ENCODE assay signal across 8 mouse cellular contexts in the genomic region with DNA sequence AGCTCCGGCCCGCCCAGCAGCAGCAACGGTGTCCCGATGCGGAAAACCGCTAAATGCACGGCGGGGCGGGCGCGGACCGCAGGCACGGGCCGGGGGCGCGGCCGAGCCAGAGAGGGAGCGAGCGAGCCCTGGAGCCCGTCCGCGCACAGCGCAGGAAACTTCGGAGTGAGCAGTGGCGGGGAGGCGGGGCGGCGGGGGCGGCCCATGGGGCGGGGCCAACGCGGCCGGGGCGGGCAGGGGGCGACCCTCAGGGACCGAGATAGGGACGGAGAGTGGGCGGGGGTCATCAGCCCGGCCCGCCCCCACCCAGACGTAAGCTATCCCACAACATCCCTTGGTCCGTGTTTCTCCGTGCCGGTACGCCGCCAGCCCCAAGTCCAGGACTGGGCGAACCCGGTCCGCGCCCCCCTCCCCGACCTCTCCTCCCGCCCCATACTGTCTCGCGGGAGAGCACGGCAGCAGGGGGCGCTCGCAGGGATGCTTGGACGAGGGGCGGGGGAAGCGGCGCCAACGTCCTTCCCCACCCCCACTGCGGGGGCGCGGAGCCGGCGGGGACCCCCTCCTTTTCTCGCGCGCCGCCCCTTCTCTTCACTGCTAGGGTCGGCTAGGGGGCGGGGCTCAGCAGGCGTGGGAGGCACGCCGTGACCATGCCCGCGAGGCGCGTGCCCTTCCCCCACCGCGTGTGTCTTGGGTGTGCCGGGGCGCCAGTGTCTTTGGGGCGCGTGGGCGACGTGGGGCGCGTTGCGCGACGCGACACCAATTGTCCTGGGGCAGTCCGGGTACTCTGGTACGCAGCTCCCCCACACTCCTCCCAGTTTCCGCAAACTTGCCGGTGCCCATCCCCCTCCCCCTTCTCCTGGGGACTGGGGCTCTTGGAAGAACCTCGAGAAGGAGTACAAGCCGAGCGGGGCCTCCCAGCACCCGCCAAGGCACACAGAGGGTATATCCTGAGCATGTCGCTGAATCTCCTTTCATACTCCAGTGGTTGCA. TPM values are rescaled to one million over a fixed set of nuclear protein-coding genes. Genes with fewer than 3 reads are reported as not detected.
DNase-seq lines count a peak whose midpoint lies in the region; ATAC-seq and TF ChIP-seq lines count a peak whose summit lies in the region.

TSS of gene Cacna1h (minus strand) at position 167 of the 990 bp plus-strand sequence.

- no peak within 1 kb of the TSS for H3K27ac ChIP-seq in thymus, adult 2 months (ENCODE audit: control insufficient read depth, insufficient read depth, low read length)
- H3K27ac ChIP-seq in embryonic facial prominence, embryonic 15.5 days (replicated peaks): peak within 1 kb of the TSS; percentile 82
- H3K27ac ChIP-seq in small intestine, adult 2 months (ENCODE audit: insufficient read depth, low read depth, low read length): no peak within 1 kb of the TSS

- peaks cover 3% of the 10 kb centered on the region; the same call in 1 of the 2 replicates for H3K27me3 ChIP-seq in thymus, adult 2 months (ENCODE audit: control insufficient read depth, insufficient read depth, low read length)
- H3K27me3 ChIP-seq in embryonic facial prominence, embryonic 15.5 days: 0 out of 2 replicates have a peak, but pooled peaks cover 4% of the 10 kb centered on the region
- peaks cover 25% of the 10 kb centered on the region for H3K27me3 ChIP-seq in small intestine, adult 2 months (ENCODE audit: control insufficient read depth, insufficient read depth, low read length)

- H3K36me3 ChIP-seq in thymus, adult 2 months (ENCODE audit: control insufficient read depth, insufficient read depth, low read length): no peaks in the 10 kb centered on the region
- no peaks in the 10 kb centered on the region for H3K36me3 ChIP-seq in embryonic facial prominence, embryonic 15.5 days
- no peaks in the 10 kb centered on the region for H3K36me3 ChIP-seq in small intestine, adult 2 months (ENCODE audit: control insufficient read depth, insufficient read depth, low read length)

- H3K9me3 ChIP-seq in embryonic facial prominence, embryonic 15.5 days (replicated peaks): no peaks in the 10 kb centered on the region

- 4% methylated on average over 97 of the region's 103 CpGs for WGBS in thymus, adult 2 months
- under 1% methylated on average over 80 of the region's 103 CpGs for WGBS in embryonic facial prominence, embryonic 15.5 days
- under 1% methylated on average over 87 of the region's 103 CpGs for WGBS in small intestine, adult 2 months

- ATAC-seq in embryonic facial prominence, embryonic 15.5 days (ENCODE audit: insufficient number of reproducible peaks, low FRiP score, low TSS enrichment, low read depth): peak; percentile 89
- no peak for ATAC-seq in megakaryocyte-erythroid progenitor cell, adult 5-6 weeks (replicated peaks; ENCODE audit: low FRiP score, low TSS enrichment, poor library complexity, severe bottlenecking)

- intact Hi-C loops in heart, postnatal 36 days (cut with DNase I): loop anchor here (2.0 kb wide), 1 partner anchor 25 kb away; no protein-coding TSS in a partner anchor

- no peak for TF ChIP-seq CTCF in thymus, adult 2 months (IDR thresholded peaks at IDR 0.05; ENCODE audit: borderline replicate concordance, control insufficient read depth, extremely low read depth, insufficient read depth, low read length, poor library complexity)
- no peak for TF ChIP-seq CTCF in small intestine, adult 2 months (IDR thresholded peaks at IDR 0.05; ENCODE audit: extremely low read depth, insufficient read length, insufficient replicate concordance, low read depth, low read length)

- no peak for TF ChIP-seq POLR2A in thymus, adult 2 months (IDR thresholded peaks at IDR 0.05; ENCODE audit: control insufficient read depth, extremely low read depth, insufficient read depth, low read length, poor library complexity)
- no peak for TF ChIP-seq POLR2A in small intestine, adult 2 months (IDR thresholded peaks at IDR 0.05; ENCODE audit: low read depth, low read length)

- peak within 1 kb of the TSS; percentile 68 for H3K9ac ChIP-seq in embryonic facial prominence, embryonic 15.5 days

- H3K4me1 ChIP-seq in thymus, adult 2 months (replicated peaks; ENCODE audit: control insufficient read depth, insufficient read depth, low read length): no peaks in the 10 kb centered on the region; the same call in 1 of the 2 replicates
- peaks cover 64% of the 10 kb centered on the region for H3K4me1 ChIP-seq in embryonic facial prominence, embryonic 15.5 days
- H3K4me1 ChIP-seq in small intestine, adult 2 months (ENCODE audit: control insufficient read depth, insufficient read depth, insufficient read length, low read length): no peaks in the 10 kb centered on the region; the same call in 1 of the 2 replicates

- H3K4me3 ChIP-seq in thymus, adult 2 months (ENCODE audit: control insufficient read depth, insufficient read depth, low read length): peak within 1 kb of the TSS; percentile 15
- peak within 1 kb of the TSS; percentile 78 for H3K4me3 ChIP-seq in embryonic facial prominence, embryonic 15.5 days (replicated peaks)
- H3K4me3 ChIP-seq in small intestine, adult 2 months (ENCODE audit: low read depth, low read length): peak within 1 kb of the TSS; percentile 61

- H3K4me2 ChIP-seq in embryonic facial prominence, embryonic 15.5 days (replicated peaks): peak within 1 kb of the TSS; percentile 90

- peak; percentile 16 for DNase-seq in thymus, adult 2 months
- no peak for DNase-seq in thymus, postnatal 0 days (ENCODE audit: low spot score)
- DNase-seq in heart, postnatal 36 days: peak; percentile 45 to 51
- DNase-seq in layer of hippocampus, postnatal 36 days: peak; percentile 77
- peak; percentile 61 to 62 for DNase-seq in lung, postnatal 4 days

RNA-seq across cellular contexts. Expression of gene Cacna1h, which starts in this region (rescaled TPM):
- polyA plus RNA-seq in thymus, adult 2 months (2012; rRNA removed): 1.5 and 4.3 TPM in 2 replicates
- polyA plus RNA-seq in thymus, postnatal 0 days (2015; fragmentation: Nextera tagmentation; extraction: Ambion mirVana): 0.17 and 0.18 TPM in 2 replicates
- 4.3 and 5.7 TPM in 2 replicates for polyA plus RNA-seq in embryonic facial prominence, embryonic 15.5 days (2015; fragmentation: Nextera tagmentation; extraction: Ambion mirVana)
- total RNA-seq in heart, postnatal 36 days (2021): 1 to 10 TPM; 5.4 to 6.5 TPM
- 100 to 1,000 TPM; 107 to 127 TPM for total RNA-seq in layer of hippocampus, postnatal 36 days (2021)
- polyA plus RNA-seq in small intestine, adult 2 months (2012; rRNA removed): 17.8 and 19.6 TPM in 2 replicates
- total RNA-seq in megakaryocyte-erythroid progenitor cell, adult 5-6 weeks (2014; fragmentation: Nextera tagmentation): 0.67 and 3.8 TPM in 2 replicates
- 0.15 TPM in 1 of 2 replicates, not detected in the other for total RNA-seq in megakaryocyte-erythroid progenitor cell, adult 5-6 weeks (2017)

Comparison
In these comparisons a context has a peak if more than half of its experiments do, and no peak if none do; other contexts are left out.
1. RNA of gene Cacna1h (total RNA-seq): 107 to 127 TPM in layer of hippocampus, postnatal 36 days; 5.4 to 6.5 TPM in heart, postnatal 36 days and 0.15 to 3.8 TPM in megakaryocyte-erythroid progenitor cell, adult 5-6 weeks; every median in the first group is over 10 times any median in the second.
2. H3K4me3 ChIP-seq: peak in every context shown above with its lines; median percentile 78 in embryonic facial prominence, embryonic 15.5 days; 61 in small intestine, adult 2 months; 15 in thymus, adult 2 months.